Mouse (Mus musculus): ENCODE data around the gene Kif17.
"Not testable (repeated sequence)": the region's sequence is repeated elsewhere in the genome, so short reads cannot be mapped to it uniquely, and the experiment has no call there.

Gene Kif17

DNA sequence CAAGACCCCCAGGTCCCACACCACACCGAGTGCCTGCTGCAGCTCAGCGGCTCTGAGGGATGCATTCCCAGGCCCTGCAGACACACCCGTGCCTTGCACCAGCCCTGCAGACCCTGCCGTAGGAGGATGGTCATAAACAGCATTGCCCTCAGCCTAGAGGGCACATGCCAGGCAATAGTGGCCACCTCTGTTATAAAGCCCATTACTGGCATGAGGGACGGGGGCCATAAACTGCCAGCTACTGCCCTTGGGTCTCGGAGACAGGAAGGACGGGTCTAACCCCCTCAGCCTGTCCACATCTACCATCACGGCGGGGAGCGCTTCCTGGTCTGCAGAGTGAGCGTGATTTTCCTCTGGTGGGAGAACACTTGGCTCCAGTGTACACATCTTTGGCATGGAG lies 62.8 kb downstream of the Kif17 start:
- no peak for DNase-seq (ENCODE audit: low read depth, low spot score)

GRCm38 (mm10) chr4:138313795-138314194 lies 63.6 kb downstream of the Kif17 start:
- no peak for DNase-seq (ENCODE audit: low read depth, low spot score)

DNA sequence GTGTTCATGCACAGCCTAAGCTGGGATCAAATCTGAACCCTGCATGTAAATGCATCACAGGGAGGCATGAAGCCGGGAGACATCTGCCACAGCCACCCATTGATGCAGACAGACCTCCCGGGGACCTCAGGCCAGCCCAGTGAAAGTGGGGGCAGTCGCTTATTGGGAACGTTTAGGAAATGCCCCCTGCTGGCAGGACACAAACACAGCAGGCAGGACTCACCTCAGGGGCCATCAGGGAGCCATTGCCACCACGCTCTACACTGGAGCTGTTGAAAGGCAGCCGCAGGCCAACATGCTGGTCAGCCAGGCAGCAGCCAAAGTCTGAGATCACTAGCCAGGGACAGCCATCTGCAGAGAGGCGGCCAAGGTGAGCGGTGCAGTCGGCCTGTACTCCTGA lies 65.5 kb downstream of the Kif17 start:
- no peak for DNase-seq (ENCODE audit: low read depth, low spot score)

DNA sequence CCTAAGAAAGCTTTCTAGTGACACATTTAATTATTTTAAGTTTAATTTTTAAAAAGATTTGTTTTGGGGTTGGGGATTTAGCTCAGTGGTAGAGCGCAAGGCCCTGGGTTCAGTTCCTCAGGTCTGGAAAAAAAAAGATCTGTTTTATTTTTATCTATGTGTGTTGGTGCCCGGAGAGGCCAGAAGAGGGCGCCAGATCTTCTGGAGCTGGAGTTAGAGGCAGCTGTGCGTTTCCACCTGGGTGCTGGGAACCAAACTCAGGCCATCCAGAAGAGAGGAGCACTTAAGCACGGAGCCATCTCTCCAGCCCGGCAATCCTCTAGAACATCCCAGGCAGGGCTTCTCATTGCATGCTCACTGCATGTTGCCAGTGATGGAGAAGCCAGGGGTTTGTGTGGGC lies 66.1 kb downstream of the Kif17 start:
- no peak for DNase-seq (ENCODE audit: low read depth, low spot score)

DNA sequence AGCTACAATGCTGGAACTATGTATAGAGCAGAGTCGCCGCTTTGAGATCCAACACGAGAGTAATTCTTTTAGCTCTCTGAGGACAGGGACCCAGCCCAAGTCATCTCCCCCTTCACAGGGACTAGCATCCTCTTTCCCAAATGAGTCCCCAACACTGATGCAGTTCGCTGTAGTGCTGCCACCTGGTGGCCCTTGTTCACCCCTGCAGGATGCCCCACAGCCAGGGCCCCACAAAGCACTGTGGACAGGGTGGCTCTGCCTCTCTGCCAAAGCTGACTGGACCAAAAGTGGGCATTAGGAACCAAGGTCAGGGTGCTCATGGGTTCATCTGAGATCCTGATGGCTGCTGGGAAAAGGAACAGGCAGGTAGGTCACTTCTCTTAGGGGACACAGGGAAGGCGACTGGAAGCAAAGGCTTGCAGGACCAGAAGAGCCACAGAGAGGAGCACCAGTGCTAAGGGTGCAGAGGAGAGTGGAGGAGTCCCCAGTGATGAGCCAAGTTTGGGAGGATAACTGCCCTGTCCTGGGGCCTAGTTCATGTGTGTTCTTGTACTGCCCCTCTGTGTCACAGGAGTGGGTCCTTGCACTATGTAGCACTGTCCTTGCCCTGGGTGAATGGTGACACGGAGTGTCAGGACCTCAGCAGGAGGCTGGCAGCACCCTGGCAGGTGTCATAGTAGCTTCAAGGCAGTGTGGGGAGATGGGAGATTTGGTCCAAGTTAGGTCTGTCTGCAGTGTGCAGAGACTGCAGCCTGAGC lies 68.5 kb downstream of the Kif17 start:
- DNase-seq (ENCODE audit: low read depth, low spot score) = no peak

DNA sequence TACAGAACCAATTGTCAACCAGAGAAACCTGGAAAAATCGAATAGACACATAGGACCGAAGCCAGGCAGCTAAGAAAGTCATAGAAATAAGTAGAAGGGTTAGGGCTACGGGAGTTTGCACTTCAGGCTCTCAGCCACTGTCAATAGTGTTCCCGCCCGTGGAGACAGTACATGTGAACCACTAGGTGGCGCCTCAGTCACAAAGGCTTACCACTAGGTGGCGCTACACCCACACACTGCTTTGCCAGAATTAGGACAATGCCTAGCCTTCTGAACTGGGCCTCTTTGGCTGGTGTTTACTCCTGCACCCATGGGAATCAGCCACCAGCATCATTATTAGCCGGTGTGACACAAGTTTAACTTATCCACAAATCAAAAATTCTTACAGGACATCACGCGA lies 69.3 kb downstream of the Kif17 start:
- DNase-seq (ENCODE audit: low read depth, low spot score) = peak; percentile 22

DNA sequence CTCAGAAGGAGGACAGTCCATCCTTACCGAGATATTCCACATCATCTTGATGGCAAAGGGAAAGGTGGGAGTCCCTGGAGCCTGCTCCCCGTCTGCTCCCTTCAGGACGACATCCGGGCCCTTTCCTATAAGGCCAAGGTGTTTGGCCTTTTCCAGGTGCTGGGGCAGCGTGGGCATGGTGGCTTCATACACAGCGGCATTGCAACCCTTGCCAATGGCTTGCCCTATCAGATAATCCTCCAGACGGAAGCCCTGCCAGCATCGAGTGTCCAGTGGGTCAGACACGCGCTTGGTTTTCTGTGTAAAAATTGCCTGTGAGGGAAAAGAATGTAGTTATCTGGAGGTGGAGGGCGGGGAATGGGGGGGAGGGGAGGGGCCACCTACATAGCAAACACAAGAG lies 70.5 kb downstream of the Kif17 start:
- no peak for DNase-seq (ENCODE audit: low read depth, low spot score)

GRCm38 (mm10) chr4:138321488-138321887 lies 71.3 kb downstream of the Kif17 start:
- no peak for DNase-seq (ENCODE audit: low read depth, low spot score)

GRCm38 (mm10) chr4:138322692-138323091 lies 72.5 kb downstream of the Kif17 start:
- DNase-seq (ENCODE audit: low read depth, low spot score) = peak; percentile 26

DNA sequence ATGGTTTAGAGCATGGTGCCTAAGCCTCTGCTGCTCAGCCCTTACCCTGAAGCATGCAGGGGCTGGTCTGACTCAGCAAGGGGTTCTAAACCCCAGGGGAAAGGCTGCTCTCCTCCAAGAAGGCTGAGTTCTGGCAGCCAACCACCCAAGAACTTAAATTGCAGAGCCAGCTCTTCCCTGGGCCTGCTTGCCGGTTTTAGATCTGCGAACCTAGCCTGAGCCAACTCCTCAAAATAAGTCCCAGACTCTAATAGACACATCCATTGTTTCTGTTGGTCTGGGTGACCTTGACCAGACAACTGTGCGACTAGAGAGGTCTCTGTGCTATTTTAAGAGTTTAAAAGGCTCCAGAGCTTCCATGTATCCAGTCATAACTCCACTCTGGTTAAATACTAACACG lies 73.5 kb downstream of the Kif17 start:
- no peak for DNase-seq (ENCODE audit: low read depth, low spot score)

- no peak for DNase-seq (ENCODE audit: low read depth, low spot score)
These were observed 74.2 kb downstream of the Kif17 start for GRCm38 (mm10) chr4:138324451-138324850.

DNA sequence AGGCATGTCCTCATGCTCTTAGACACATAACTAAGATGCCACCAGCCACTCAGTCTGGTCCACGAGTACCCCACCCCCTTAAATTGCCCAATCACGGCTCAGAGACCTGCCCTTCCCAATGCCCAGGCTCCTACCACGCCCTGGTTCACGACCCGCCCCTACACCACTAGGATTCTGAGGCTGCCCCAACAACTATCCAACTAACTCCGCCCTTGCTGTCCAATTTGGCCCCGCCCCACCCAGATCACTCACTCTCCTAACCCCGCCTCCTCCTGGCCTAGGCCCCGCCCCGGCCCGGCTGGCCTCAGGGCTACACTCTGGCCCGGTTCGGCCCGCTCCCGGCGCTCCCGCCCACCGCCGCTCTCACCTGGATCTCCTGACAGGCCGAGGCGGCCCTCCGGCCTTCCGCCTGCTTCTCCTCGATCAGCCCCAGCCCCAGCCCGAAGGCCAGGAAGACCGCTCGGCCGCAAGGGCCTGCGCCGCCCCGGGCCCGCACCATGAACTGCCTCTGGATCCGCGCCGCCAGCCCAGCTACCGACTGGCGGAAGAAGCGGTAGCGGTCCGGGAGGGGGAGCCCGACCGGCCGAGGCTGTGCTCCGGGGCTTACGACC lies 75.3 kb downstream of the Kif17 start:
- peak; percentile 45 for DNase-seq (ENCODE audit: low read depth, low spot score)

DNA sequence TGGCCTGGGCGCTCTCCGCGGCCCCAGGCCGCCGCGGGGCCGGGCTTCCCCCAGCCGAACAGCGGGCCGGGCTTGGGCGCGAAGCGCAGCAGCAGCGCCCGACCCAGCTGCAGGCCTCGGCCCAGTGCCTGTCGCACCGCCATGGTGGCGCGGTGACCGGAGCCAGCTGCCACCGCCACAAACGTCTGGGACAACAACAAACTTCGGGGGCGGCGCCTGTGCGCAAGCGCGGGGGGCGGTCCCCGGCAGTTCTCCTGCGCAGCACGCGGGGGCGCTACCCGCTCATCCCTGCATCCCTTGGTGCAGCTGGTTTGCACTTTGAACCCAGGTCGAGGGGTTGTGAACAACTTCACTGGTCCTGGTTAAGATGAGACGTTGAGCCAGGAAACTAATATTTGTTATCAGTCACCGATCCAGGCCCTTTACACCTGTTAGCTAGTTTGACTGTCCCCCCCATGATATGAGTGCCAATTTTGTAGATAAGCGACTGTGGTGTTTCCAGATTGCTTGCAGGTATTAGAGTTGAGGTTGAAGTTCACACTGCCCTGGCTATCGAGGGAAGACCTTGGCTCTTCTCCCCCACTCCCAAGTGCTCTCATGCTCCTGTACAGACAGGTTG lies 76.0 kb downstream of the Kif17 start, which contains the start of gene Pink1:
TSS of gene Pink1 (minus strand) at position 231 of the 619 bp plus-strand sequence.
- peak; percentile 18 for DNase-seq (ENCODE audit: low read depth, low spot score)

DNA sequence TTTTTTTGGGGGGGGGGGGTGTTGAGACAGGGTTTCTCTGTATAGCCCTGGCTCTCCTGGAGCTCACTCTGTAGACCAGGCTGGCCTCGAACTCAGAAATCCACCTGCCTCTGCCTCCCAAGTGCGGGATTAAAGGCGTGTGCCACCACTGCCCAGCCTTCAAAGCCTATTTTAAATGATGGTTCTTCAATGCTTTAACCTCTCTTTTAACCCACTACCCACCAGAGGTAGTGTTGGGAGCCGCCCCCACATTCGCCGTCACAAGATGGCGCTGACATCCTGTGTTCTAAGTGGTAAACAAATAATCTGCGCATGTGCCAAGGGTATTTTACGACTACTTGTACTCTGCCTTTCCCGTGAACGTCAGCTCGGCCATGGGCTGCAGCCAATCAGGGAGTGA lies 76.9 kb downstream of the Kif17 start:
- not testable (repeated sequence) for DNase-seq (ENCODE audit: low read depth, low spot score)

- no peak for DNase-seq (ENCODE audit: low read depth, low spot score)
These were observed 77.7 kb downstream of the Kif17 start for GRCm38 (mm10) chr4:138327891-138328470.

DNA sequence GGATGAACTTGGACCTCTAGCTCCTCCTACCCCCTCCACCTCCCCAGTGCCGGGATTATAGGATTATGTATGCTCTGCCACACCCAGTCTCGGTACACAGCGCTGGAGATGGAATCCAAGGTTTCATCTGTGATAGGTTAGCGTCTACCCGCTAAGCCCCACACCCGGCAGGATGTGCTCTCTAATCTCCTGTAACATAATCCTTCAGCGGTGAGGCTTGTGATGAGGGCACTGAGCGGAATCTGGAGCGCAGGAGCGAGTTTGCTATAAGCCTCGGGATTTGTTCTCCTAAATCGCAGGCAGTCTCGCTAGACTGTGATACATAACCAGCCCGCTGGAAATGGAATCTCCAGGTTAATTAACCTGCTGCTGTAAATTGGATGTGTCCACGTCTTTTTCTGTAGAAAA lies 80.0 kb downstream of the Kif17 start:
- no peak for DNase-seq (ENCODE audit: low read depth, low spot score)

DNA sequence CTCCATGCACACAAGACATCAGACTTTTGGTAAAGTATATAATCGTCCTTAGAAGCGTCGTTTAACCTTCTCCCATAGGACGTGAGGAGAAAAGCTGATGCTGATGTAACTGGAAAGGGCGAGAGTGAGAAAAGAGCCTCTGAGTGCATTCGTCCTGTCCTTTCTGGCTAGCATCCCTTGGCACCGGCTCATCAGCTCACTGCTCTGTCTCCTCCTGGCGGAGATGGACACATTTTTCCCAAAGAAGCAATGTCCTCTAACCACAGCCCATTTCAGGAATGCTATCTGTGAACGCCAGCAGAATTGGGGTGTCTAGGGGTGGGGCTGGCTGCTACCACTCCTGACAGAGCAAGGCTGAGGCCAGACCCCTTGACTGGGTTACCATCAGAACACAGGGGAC lies 81.4 kb downstream of the Kif17 start:
- DNase-seq (ENCODE audit: low read depth, low spot score) = no peak

DNA sequence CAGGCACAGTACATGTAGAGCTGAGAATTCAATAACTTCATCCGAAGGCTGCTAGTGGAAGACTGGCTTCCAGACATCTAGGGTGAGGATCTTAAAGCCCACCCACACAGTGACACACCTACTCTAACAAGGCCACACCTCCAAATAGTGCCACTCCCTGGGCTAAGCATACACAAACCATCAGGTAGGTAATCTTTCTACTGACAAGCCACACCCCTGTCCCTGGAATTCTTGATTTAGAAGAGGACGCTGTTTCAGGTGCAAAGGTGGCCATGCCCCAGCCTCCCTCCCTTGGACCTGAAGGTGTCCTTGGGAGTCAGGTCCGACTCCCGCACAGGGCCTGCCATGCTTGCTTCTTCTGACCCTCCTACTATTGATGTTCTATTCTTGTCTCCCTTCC lies 82.9 kb downstream of the Kif17 start:
- DNase-seq (ENCODE audit: low read depth, low spot score) = no peak

- DNase-seq (ENCODE audit: low read depth, low spot score) = no peak
These were observed 84.8 kb downstream of the Kif17 start for GRCm38 (mm10) chr4:138335036-138335435.

DNA sequence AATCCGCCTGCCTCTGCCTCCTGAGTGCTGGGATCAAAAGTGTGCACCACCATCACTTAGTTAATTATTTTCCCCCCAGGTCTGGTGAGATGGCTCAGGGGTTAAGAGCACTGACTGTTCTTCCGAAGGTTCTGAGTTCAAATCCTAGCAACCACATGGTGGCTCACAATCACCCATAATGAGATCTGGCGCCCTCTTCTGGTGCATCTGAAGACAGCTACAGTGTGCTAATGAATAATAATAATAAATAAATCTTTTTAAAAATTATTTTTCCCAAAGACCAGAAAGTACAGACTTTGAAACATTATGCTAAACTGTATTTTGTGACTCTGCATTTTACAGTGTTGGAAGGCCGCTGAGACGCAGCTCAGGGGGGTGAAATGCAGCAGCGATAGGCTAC lies 85.4 kb downstream of the Kif17 start:
- DNase-seq (ENCODE audit: low read depth, low spot score) = no peak

- DNase-seq (ENCODE audit: low read depth, low spot score) = no peak
These were observed 86.6 kb downstream of the Kif17 start for GRCm38 (mm10) chr4:138336876-138337275.

DNA sequence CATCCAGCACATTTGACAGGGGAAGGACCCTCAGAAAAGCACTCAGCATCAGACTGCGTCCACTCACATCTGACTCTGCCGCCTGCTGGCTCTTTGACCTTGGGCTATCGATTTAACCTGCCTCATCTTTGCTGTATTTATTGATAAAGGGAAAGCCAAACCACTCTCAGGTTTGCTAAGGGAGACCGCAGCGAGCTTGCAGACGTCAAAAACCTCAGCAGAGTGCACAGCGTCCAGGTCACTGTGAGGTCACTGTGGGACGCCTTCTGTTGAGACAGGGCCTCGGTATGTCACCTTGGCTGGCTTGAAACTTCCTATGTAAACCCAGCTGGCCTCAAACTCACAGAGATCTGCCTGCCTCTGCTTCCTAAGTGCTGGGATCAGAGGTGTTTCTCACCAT lies 87.1 kb downstream of the Kif17 start:
- DNase-seq (ENCODE audit: low read depth, low spot score) = no peak

DNA sequence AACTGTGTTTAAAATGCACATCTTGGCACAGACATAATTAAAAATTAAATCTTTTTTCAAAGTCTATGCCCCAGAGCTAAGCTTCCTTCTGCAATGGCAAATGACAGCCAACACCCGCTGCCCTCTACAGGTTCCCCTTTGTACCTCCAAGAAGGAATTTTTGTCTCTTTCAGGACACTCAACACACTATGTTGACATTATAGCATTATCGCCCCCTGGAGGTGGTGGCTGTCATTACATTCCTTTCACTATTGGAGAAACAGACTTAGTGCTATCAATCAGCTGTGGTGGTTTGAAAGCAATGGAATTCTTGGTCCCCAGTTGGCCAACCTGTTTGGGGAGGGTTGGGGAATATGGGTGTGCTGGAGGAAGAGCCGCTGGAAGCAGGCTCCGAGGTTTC lies 89.7 kb downstream of the Kif17 start:
- no peak for DNase-seq (ENCODE audit: low read depth, low spot score)
